In genomic region chr16:42745943-42746675, GRCm38 (mm10) we compare ENCODE assay signal across 8 mouse cellular contexts.
A peak's percentile ranks its signal among the peaks of the same experiment; 100 is the strongest.
DNase-seq lines count a peak whose midpoint lies in the region; ATAC-seq lines count a peak whose summit lies in the region.

No protein-coding gene starts in this region.

- H3K27ac ChIP-seq in midbrain, embryonic 11.5 days (ENCODE audit: low read depth, low read length) = peak overlapping the region; percentile 2; the same call in 1 of the 2 replicates
- H3K27ac ChIP-seq in limb, embryonic 10.5 days = no peak overlapping the region

- intact Hi-C loops in left cerebral cortex, postnatal 4 days (cut with DNase I) = no loop called here

- no peak overlapping the region for H3K9ac ChIP-seq in midbrain, embryonic 11.5 days (ENCODE audit: low read length)

- 0 out of 2 replicates have a peak, but pooled peaks have one; percentile 40 for ATAC-seq in midbrain, embryonic 11.5 days (ENCODE audit: low FRiP score)
- ATAC-seq in megakaryocyte progenitor cell, adult 5-6 weeks (replicated peaks; ENCODE audit: poor library complexity) = no peak
- ATAC-seq in cerebellum, adult (ENCODE audit: insufficient number of reproducible peaks, low FRiP score, low TSS enrichment) = no peak; the same call in 1 of the 2 replicates

- no peaks in the 10 kb centered on the region for H3K27me3 ChIP-seq in midbrain, embryonic 11.5 days (ENCODE audit: control insufficient read depth, insufficient read depth, low read length)
- no peaks in the 10 kb centered on the region for H3K27me3 ChIP-seq in limb, embryonic 10.5 days (ENCODE audit: low read depth, poor library complexity, severe bottlenecking)

- 58% methylated on average over 11 of the region's 11 CpGs for WGBS in midbrain, embryonic 11.5 days
- WGBS in limb, embryonic 10.5 days = 58% methylated on average over 11 of the region's 11 CpGs

- H3K4me2 ChIP-seq in midbrain, embryonic 11.5 days = no peak overlapping the region

- no peaks in the 10 kb centered on the region for H3K36me3 ChIP-seq in midbrain, embryonic 11.5 days (ENCODE audit: control insufficient read depth, insufficient read depth, low read length)
- no peaks in the 10 kb centered on the region for H3K36me3 ChIP-seq in limb, embryonic 10.5 days

- no peak overlapping the region for H3K4me3 ChIP-seq in midbrain, embryonic 11.5 days (ENCODE audit: low read depth, low read length)
- H3K4me3 ChIP-seq in limb, embryonic 10.5 days = no peak overlapping the region

- no peaks in the 10 kb centered on the region for H3K9me3 ChIP-seq in midbrain, embryonic 11.5 days (ENCODE audit: control insufficient read depth, low read length)
- no peaks in the 10 kb centered on the region for H3K9me3 ChIP-seq in limb, embryonic 10.5 days (replicated peaks)

- DNase-seq in left cerebral cortex, adult 11 months (ENCODE audit: low spot score) = peak; percentile 24
- DNase-seq in left cerebral cortex, postnatal 4 days = no peak
- DNase-seq in brain, adult 2 months (ENCODE audit: low read depth, low spot score) = peak; percentile 82
- DNase-seq in frontal cortex, postnatal 25 days (ENCODE audit: low spot score in 2 of 2) = peak; percentile 7 to 28
- peak; percentile 84 for DNase-seq in midbrain, embryonic 11.5 days (ENCODE audit: low spot score, missing footprints)
- no peak for DNase-seq in limb, embryonic 10.5 days (ENCODE audit: low spot score)

- H3K4me1 ChIP-seq in midbrain, embryonic 11.5 days (ENCODE audit: control insufficient read depth, insufficient read depth, low read length) = no peaks in the 10 kb centered on the region
- peaks cover 4% of the 10 kb centered on the region; the same call in 1 of the 2 replicates for H3K4me1 ChIP-seq in limb, embryonic 10.5 days

Comparison
In these comparisons a context has a peak if more than half of its experiments do, and no peak if none do; other contexts are left out.
1. DNase-seq: peak in left cerebral cortex, adult 11 months (single experiment), brain, adult 2 months (single experiment), frontal cortex, postnatal 25 days (2 of 2) and midbrain, embryonic 11.5 days (single experiment); none in left cerebral cortex, postnatal 4 days (single experiment) and limb, embryonic 10.5 days (single experiment).